Mouse (Mus musculus): Measurements from ENCODE around the gene Raver2. TPM values are rescaled to one million over a fixed set of nuclear protein-coding genes. Genes with fewer than 3 reads are reported as not detected.
A peak's percentile ranks its signal among the peaks of the same experiment; 100 is the strongest.
"Not testable (repeated sequence)": the region's sequence is repeated elsewhere in the genome, so short reads cannot be mapped to it uniquely, and the experiment has no call there.

Raver2 gene
- polyA plus RNA-seq, 1 experiment from 2014 or later = 12.4 TPM

- Histone ChIP-seq H3K27me3 (ENCODE audit: control insufficient read depth, insufficient read depth, low read length) (no peaks in the 10 kb centered on the region), H3K36me3 (ENCODE audit: control insufficient read depth, insufficient read depth, low read length) (no peaks in the 10 kb centered on the region), H3K27ac (ENCODE audit: low read depth, low read length) (no peak overlapping the region), H3K4me3 (ENCODE audit: low read depth, low read length) (no peak overlapping the region), H3K9ac (ENCODE audit: low read length) (no peak overlapping the region), H3K4me2 (no peak overlapping the region), H3K4me1 (ENCODE audit: control insufficient read depth, insufficient read depth, low read length) (peaks cover 14% of the 10 kb centered on the region), H3K9me3 (ENCODE audit: control insufficient read depth, low read length) (no peaks in the 10 kb centered on the region)
- ATAC-seq (ENCODE audit: low FRiP score) = no peak
- WGBS = 90% methylated on average over 4 of the region's 4 CpGs
- no peak for DNase-seq (ENCODE audit: low spot score, missing footprints)
These were observed 16.1 kb downstream of the Raver2 start for GRCm38 (mm10) chr4:101084863-101085262.

GRCm38 (mm10) chr4:101086040-101086439 lies 17.3 kb downstream of the Raver2 start:
- Histone ChIP-seq H3K4me3 (ENCODE audit: low read depth, low read length) (no peak overlapping the region), H3K9ac (ENCODE audit: low read length) (no peak overlapping the region), H3K9me3 (ENCODE audit: control insufficient read depth, low read length) (no peaks in the 10 kb centered on the region), H3K27me3 (ENCODE audit: control insufficient read depth, insufficient read depth, low read length) (no peaks in the 10 kb centered on the region), H3K36me3 (ENCODE audit: control insufficient read depth, insufficient read depth, low read length) (no peaks in the 10 kb centered on the region), H3K4me2 (no peak overlapping the region), H3K27ac (ENCODE audit: low read depth, low read length) (no peak overlapping the region), H3K4me1 (ENCODE audit: control insufficient read depth, insufficient read depth, low read length) (peaks cover 14% of the 10 kb centered on the region)
- no peak for ATAC-seq (ENCODE audit: low FRiP score)
- no peak for DNase-seq (ENCODE audit: low spot score, missing footprints)
- WGBS = 86% methylated on average over 3 of the region's 3 CpGs

- ATAC-seq (ENCODE audit: low FRiP score) (no peak), DNase-seq (ENCODE audit: low spot score, missing footprints) (no peak)
- WGBS = 12% methylated on average over 1 of the region's 1 CpGs
- no peaks in the 10 kb centered on the region for H3K9me3 ChIP-seq (ENCODE audit: control insufficient read depth, low read length)
- no peak overlapping the region for H3K27ac ChIP-seq (ENCODE audit: low read depth, low read length)
- no peak overlapping the region for H3K9ac ChIP-seq (ENCODE audit: low read length)
- H3K4me2 ChIP-seq = no peak overlapping the region
- H3K27me3 ChIP-seq (ENCODE audit: control insufficient read depth, insufficient read depth, low read length) = no peaks in the 10 kb centered on the region
- peaks cover 3% of the 10 kb centered on the region for H3K4me1 ChIP-seq (ENCODE audit: control insufficient read depth, insufficient read depth, low read length)
- H3K36me3 ChIP-seq (ENCODE audit: control insufficient read depth, insufficient read depth, low read length) = no peaks in the 10 kb centered on the region
- no peak overlapping the region for H3K4me3 ChIP-seq (ENCODE audit: low read depth, low read length)
These were observed 18.9 kb downstream of the Raver2 start for GRCm38 (mm10) chr4:101087721-101088120.

- not testable (repeated sequence) for ATAC-seq (ENCODE audit: low FRiP score); H3K36me3 ChIP-seq (ENCODE audit: control insufficient read depth, insufficient read depth, low read length); H3K4me1 ChIP-seq (ENCODE audit: control insufficient read depth, insufficient read depth, low read length); H3K9me3 ChIP-seq (ENCODE audit: control insufficient read depth, low read length); H3K4me3 ChIP-seq (ENCODE audit: low read depth, low read length); H3K27me3 ChIP-seq (ENCODE audit: control insufficient read depth, insufficient read depth, low read length); H3K27ac ChIP-seq (ENCODE audit: low read depth, low read length); H3K9ac ChIP-seq (ENCODE audit: low read length); H3K4me2 ChIP-seq; DNase-seq (ENCODE audit: low spot score, missing footprints)
- WGBS = 93% methylated on average over 3 of the region's 3 CpGs
These were observed 21.8 kb downstream of the Raver2 start for GRCm38 (mm10) chr4:101090630-101091029.

DNA sequence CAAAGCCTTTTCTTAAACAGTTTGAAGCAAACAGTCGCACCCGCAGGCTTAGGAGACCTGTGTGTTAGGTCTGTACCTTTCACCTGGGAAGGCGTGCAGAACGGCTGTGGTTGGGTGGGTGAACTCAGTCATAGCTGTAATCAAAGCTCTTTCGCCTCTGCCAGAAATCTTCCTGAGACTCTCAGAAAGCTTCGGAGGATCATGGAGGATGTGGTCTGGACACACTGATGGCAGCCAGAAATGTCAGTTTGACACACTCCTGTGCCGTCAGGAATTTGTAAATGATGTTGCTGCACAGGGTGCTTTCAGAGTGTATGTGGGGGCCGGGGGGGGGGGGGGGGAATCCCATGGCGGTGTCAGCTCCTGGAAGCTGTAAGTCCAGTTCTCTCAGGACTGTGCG lies 24.5 kb downstream of the Raver2 start:
- no peak overlapping the region for H3K9ac ChIP-seq (ENCODE audit: low read length)
- no peaks in the 10 kb centered on the region for H3K27me3 ChIP-seq (ENCODE audit: control insufficient read depth, insufficient read depth, low read length)
- H3K9me3 ChIP-seq (ENCODE audit: control insufficient read depth, low read length) = no peaks in the 10 kb centered on the region
- H3K36me3 ChIP-seq (ENCODE audit: control insufficient read depth, insufficient read depth, low read length) = no peaks in the 10 kb centered on the region; the same call in 1 of the 2 replicates
- no peak overlapping the region for H3K27ac ChIP-seq (ENCODE audit: low read depth, low read length)
- WGBS = 80% methylated on average over 10 of the region's 10 CpGs
- DNase-seq (ENCODE audit: low spot score, missing footprints) (peak; percentile 80), ATAC-seq (ENCODE audit: low FRiP score) (no peak)
- H3K4me2 ChIP-seq = no peak overlapping the region
- H3K4me1 ChIP-seq (ENCODE audit: control insufficient read depth, insufficient read depth, low read length) = no peaks in the 10 kb centered on the region
- no peak overlapping the region for H3K4me3 ChIP-seq (ENCODE audit: low read depth, low read length)

GRCm38 (mm10) chr4:101107122-101107521 lies 38.3 kb downstream of the Raver2 start:
- no peaks in the 10 kb centered on the region for H3K27me3 ChIP-seq (ENCODE audit: control insufficient read depth, insufficient read depth, low read length)
- WGBS = 94% methylated on average over 12 of the region's 12 CpGs
- H3K27ac ChIP-seq (ENCODE audit: low read depth, low read length) = no peak overlapping the region
- peaks cover 3% of the 10 kb centered on the region; the same call in 1 of the 2 replicates for H3K9me3 ChIP-seq (ENCODE audit: control insufficient read depth, low read length)
- no peak overlapping the region for H3K9ac ChIP-seq (ENCODE audit: low read length)
- no peak overlapping the region for H3K4me2 ChIP-seq
- H3K4me1 ChIP-seq (ENCODE audit: control insufficient read depth, insufficient read depth, low read length) = no peaks in the 10 kb centered on the region
- DNase-seq (ENCODE audit: low spot score, missing footprints) = no peak
- H3K36me3 ChIP-seq (ENCODE audit: control insufficient read depth, insufficient read depth, low read length) = peaks cover 10% of the 10 kb centered on the region; the same call in 1 of the 2 replicates
- H3K4me3 ChIP-seq (ENCODE audit: low read depth, low read length) = no peak overlapping the region
- ATAC-seq (ENCODE audit: low FRiP score) = no peak

DNA sequence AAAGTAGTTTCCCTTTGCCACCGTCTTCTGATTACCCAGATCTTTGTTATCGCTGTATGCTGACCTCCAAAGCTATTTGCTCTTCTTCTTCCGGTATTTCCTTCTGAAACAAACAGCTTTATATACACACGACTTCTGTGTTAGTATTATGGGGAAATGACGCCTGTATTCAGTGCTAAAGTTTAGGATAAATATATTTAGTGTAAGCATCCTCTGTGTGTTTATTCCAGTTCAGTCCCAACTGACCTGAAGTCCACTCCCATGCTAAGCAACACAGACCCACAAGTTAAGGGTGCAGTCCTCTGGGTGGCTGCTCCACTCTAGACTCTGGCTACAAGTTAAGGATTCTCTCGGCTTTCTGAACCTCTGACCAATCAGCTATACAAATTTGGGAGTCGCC lies 52.2 kb downstream of the Raver2 start:
- DNase-seq (ENCODE audit: low spot score, missing footprints) (no peak), ATAC-seq (ENCODE audit: low FRiP score) (no peak)
- Histone ChIP-seq H3K4me2 (no peak overlapping the region), H3K36me3 (ENCODE audit: control insufficient read depth, insufficient read depth, low read length) (no peaks in the 10 kb centered on the region), H3K27ac (ENCODE audit: low read depth, low read length) (no peak overlapping the region), H3K27me3 (ENCODE audit: control insufficient read depth, insufficient read depth, low read length) (no peaks in the 10 kb centered on the region), H3K4me1 (ENCODE audit: control insufficient read depth, insufficient read depth, low read length) (no peaks in the 10 kb centered on the region), H3K4me3 (ENCODE audit: low read depth, low read length) (no peak overlapping the region), H3K9ac (ENCODE audit: low read length) (no peak overlapping the region), H3K9me3 (ENCODE audit: control insufficient read depth, low read length) (no peaks in the 10 kb centered on the region)
- WGBS = 89% methylated on average over 7 of the region's 7 CpGs

DNA sequence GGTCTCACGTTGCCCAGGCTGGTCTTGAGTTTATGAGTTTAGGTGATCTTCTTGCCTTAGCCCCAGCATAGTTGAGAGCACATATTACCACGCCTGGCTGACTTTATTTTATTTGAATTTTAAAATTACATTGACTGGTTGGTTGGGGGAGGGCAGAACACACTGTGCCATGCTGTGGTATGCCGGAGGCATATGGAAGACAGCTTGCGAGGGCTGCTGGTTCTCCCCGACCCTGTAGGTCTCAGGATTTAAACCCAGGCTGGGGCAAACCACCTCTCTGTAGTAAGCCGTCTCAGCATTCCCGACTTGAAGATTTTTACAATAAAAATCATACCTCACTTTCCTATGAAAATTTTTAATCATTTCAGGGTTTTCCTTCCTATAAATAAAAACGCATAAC lies 66.2 kb downstream of the Raver2 start:
- H3K27ac ChIP-seq (ENCODE audit: low read depth, low read length) = no peak overlapping the region

GRCm38 (mm10) chr4:101135909-101136308 lies 67.1 kb downstream of the Raver2 start:
- DNase-seq (ENCODE audit: low spot score, missing footprints) (peak; percentile 59), ATAC-seq (ENCODE audit: low FRiP score) (no peak)
- 94% methylated on average over 14 of the region's 14 CpGs for WGBS
- Histone ChIP-seq H3K9me3 (ENCODE audit: control insufficient read depth, low read length) (no peaks in the 10 kb centered on the region), H3K27ac (ENCODE audit: low read depth, low read length) (no peak overlapping the region), H3K36me3 (ENCODE audit: control insufficient read depth, insufficient read depth, low read length) (no peaks in the 10 kb centered on the region), H3K27me3 (ENCODE audit: control insufficient read depth, insufficient read depth, low read length) (no peaks in the 10 kb centered on the region), H3K9ac (ENCODE audit: low read length) (no peak overlapping the region), H3K4me1 (ENCODE audit: control insufficient read depth, insufficient read depth, low read length) (no peaks in the 10 kb centered on the region), H3K4me2 (no peak overlapping the region), H3K4me3 (ENCODE audit: low read depth, low read length) (no peak overlapping the region)

More for the DNA sequence above, 66.2 kb downstream of the Raver2 start:
- no peaks in the 10 kb centered on the region for H3K9me3 ChIP-seq (ENCODE audit: control insufficient read depth, low read length)
- H3K4me3 ChIP-seq (ENCODE audit: low read depth, low read length) = no peak overlapping the region
- WGBS = 91% methylated on average over 8 of the region's 8 CpGs
- H3K4me2 ChIP-seq = no peak overlapping the region
- no peak for ATAC-seq (ENCODE audit: low FRiP score)
- no peak overlapping the region for H3K9ac ChIP-seq (ENCODE audit: low read length)
- no peaks in the 10 kb centered on the region for H3K27me3 ChIP-seq (ENCODE audit: control insufficient read depth, insufficient read depth, low read length)
- no peaks in the 10 kb centered on the region for H3K4me1 ChIP-seq (ENCODE audit: control insufficient read depth, insufficient read depth, low read length)
- DNase-seq (ENCODE audit: low spot score, missing footprints) = peak; percentile 68
- no peaks in the 10 kb centered on the region for H3K36me3 ChIP-seq (ENCODE audit: control insufficient read depth, insufficient read depth, low read length)

- Histone ChIP-seq H3K4me1 (ENCODE audit: control insufficient read depth, insufficient read depth, low read length) (no peaks in the 10 kb centered on the region), H3K9ac (ENCODE audit: low read length) (no peak overlapping the region), H3K36me3 (ENCODE audit: control insufficient read depth, insufficient read depth, low read length) (no peaks in the 10 kb centered on the region), H3K4me3 (ENCODE audit: low read depth, low read length) (no peak overlapping the region), H3K4me2 (no peak overlapping the region), H3K27ac (ENCODE audit: low read depth, low read length) (no peak overlapping the region), H3K9me3 (ENCODE audit: control insufficient read depth, low read length) (no peaks in the 10 kb centered on the region), H3K27me3 (ENCODE audit: control insufficient read depth, insufficient read depth, low read length) (no peaks in the 10 kb centered on the region)
- peak; percentile 67 for DNase-seq (ENCODE audit: low spot score, missing footprints)
- ATAC-seq (ENCODE audit: low FRiP score) = no peak
- 88% methylated on average over 11 of the region's 11 CpGs for WGBS
These were observed 69.2 kb downstream of the Raver2 start for GRCm38 (mm10) chr4:101137975-101138374.
